Mouse (Mus musculus) embryonic facial prominence, embryonic 11.5 days (tissue): Measurements from ENCODE around the gene Wfdc6a. TPM values are rescaled to one million over a fixed set of nuclear protein-coding genes. Genes with fewer than 3 reads are reported as not detected.
A peak's percentile ranks its signal among the peaks of the same experiment; 100 is the strongest.

Experiments used
- ATAC-seq: fragments of 200-750 bp; cut with Nextera tagmentation; replicated peaks from 2 replicates; pipeline ENCODE4 v1.8.0; 2017; ENCODE audit warnings: low read depth; ENCODE audit not compliant: insufficient number of reproducible peaks, low FRiP score, low TSS enrichment
- DNase-seq: peaks from one replicate; pipeline ENCODE4 v3.0.0-alpha.2; 2015; ENCODE audit warnings: low spot score
- H3K27ac ChIP-seq: fragments of 300-500 bp; sonication (generic); replicated peaks from 2 replicates; pipeline ENCODE4 v1.5.1; 2014; ENCODE audit warnings: mild to moderate bottlenecking, low read depth, low read length, control low read depth
- H3K27me3 ChIP-seq: fragments of 300-500 bp; sonication (generic); 2 replicates; pipeline ENCODE4 v1.6.1; 2014; ENCODE audit warnings: mild to moderate bottlenecking, low read length, moderate library complexity, mixed read lengths; ENCODE audit not compliant: control insufficient read depth, insufficient read depth
- H3K36me3 ChIP-seq: fragments of 300-500 bp; sonication (generic); replicated peaks from 2 replicates; pipeline ENCODE4 v1.6.1; 2014; ENCODE audit warnings: low read depth, mild to moderate bottlenecking, low read length, moderate library complexity, mixed read lengths; ENCODE audit not compliant: control insufficient read depth, insufficient read depth
- H3K4me1 ChIP-seq: fragments of 300-500 bp; sonication (generic); 2 replicates; pipeline ENCODE4 v1.6.1; 2014; ENCODE audit warnings: low read length, mixed read lengths; ENCODE audit not compliant: control insufficient read depth, insufficient read depth
- H3K4me2 ChIP-seq: fragments of 300-500 bp; sonication (generic); 2 replicates; pipeline ENCODE4 v1.6.1; 2014; ENCODE audit warnings: low read depth, mild to moderate bottlenecking, control low read depth, low read length, moderate library complexity
- H3K4me3 ChIP-seq: fragments of 300-500 bp; sonication (generic); 2 replicates; pipeline ENCODE4 v1.5.1; 2014; ENCODE audit warnings: low read depth, low read length, control low read depth
- H3K9ac ChIP-seq: fragments of 300-500 bp; sonication (generic); replicated peaks from 2 replicates; pipeline ENCODE4 v1.6.1; 2014; ENCODE audit warnings: mild to moderate bottlenecking, control low read depth, low read length
- H3K9me3 ChIP-seq: fragments of 300-500 bp; sonication (generic); replicated peaks from 2 replicates; pipeline ENCODE4 v1.6.1; 2016; ENCODE audit warnings: mild to moderate bottlenecking, low read length, inconsistent platforms, mixed read lengths; ENCODE audit not compliant: control insufficient read depth
- WGBS: fragments of 180-500 bp; shearing (Covaris S2); extraction: QIAGEN DNeasy Blood & Tissue Kit; methylation state at CpG from one replicate; pipeline ENCODE4 v1.1.7; 2014; 5-methylcytosine and 5-hydroxymethylcytosine counted together
- polyA plus RNA-seq: library from polyadenylated mRNA; unstranded; fragments of >200 nt; fragmentation: Nextera tagmentation; extraction: Ambion mirVana; gene quantifications from 2 replicates; pipeline ENCODE4 v1.2.1, GENCODE M21; 2014

Gene Wfdc6a
- polyA plus RNA-seq, 1 experiment from 2014 or later = not detected

GRCm38 (mm10) chr2:164562391-164563188, 22.7 kb downstream of the Wfdc6a start, which contains the start of gene Wfdc2:
Wfdc2 (plus strand) TSS chr2:164562413.
- H3K9me3 ChIP-seq = no peaks in the 10 kb centered on the region
- peaks cover 4% of the 10 kb centered on the region; the same call in 1 of the 2 replicates for H3K4me1 ChIP-seq
- 0 out of 2 replicates have a peak within 1 kb of the TSS, but pooled peaks have one; percentile 20 for H3K27ac ChIP-seq
- ATAC-seq = no peak
- peak within 1 kb of the TSS; percentile 74 for H3K4me2 ChIP-seq
- peak; percentile 58 for DNase-seq
- no peaks in the 10 kb centered on the region for H3K27me3 ChIP-seq
- 2% methylated on average over 24 of the region's 24 CpGs for WGBS
- peak within 1 kb of the TSS; percentile 31 for H3K4me3 ChIP-seq
- peak within 1 kb of the TSS; percentile 70 for H3K9ac ChIP-seq
- no peaks in the 10 kb centered on the region for H3K36me3 ChIP-seq

GRCm38 (mm10) chr2:164560106-164560505, 25.1 kb downstream of the Wfdc6a start:
- WGBS = 88% methylated on average over 8 of the region's 8 CpGs
- Histone ChIP-seq H3K27ac (no peak overlapping the region), H3K4me2 (no peak overlapping the region), H3K9me3 (no peaks in the 10 kb centered on the region), H3K4me1 (peaks cover 4% of the 10 kb centered on the region; the same call in 1 of the 2 replicates), H3K27me3 (no peaks in the 10 kb centered on the region), H3K4me3 (no peak overlapping the region), H3K36me3 (no peaks in the 10 kb centered on the region), H3K9ac (no peak overlapping the region)
- ATAC-seq (no peak), DNase-seq (no peak)

- Histone ChIP-seq H3K4me1 (peaks cover 4% of the 10 kb centered on the region; the same call in 1 of the 2 replicates), H3K9ac (no peak overlapping the region), H3K36me3 (no peaks in the 10 kb centered on the region), H3K27ac (no peak overlapping the region), H3K27me3 (no peaks in the 10 kb centered on the region), H3K4me2 (no peak overlapping the region), H3K9me3 (no peaks in the 10 kb centered on the region), H3K4me3 (no peak overlapping the region)
- 39% methylated on average over 16 of the region's 16 CpGs for WGBS
- DNase-seq (no peak), ATAC-seq (no peak)
These were observed 26.1 kb downstream of the Wfdc6a start for GRCm38 (mm10) chr2:164558991-164559645.

GRCm38 (mm10) chr2:164558426-164558825, 26.8 kb downstream of the Wfdc6a start:
- DNase-seq = no peak
- no peak overlapping the region for H3K4me2 ChIP-seq
- WGBS = 79% methylated on average over 8 of the region's 8 CpGs
- peaks cover 4% of the 10 kb centered on the region; the same call in 1 of the 2 replicates for H3K4me1 ChIP-seq
- no peak overlapping the region for H3K4me3 ChIP-seq
- H3K9ac ChIP-seq = no peak overlapping the region
- H3K9me3 ChIP-seq = no peaks in the 10 kb centered on the region
- no peaks in the 10 kb centered on the region for H3K36me3 ChIP-seq
- ATAC-seq = no peak
- H3K27me3 ChIP-seq = no peaks in the 10 kb centered on the region
- no peak overlapping the region for H3K27ac ChIP-seq

GRCm38 (mm10) chr2:164551502-164551901, 33.7 kb downstream of the Wfdc6a start:
- no peak overlapping the region for H3K4me3 ChIP-seq
- WGBS = 85% methylated on average over 9 of the region's 9 CpGs
- H3K4me1 ChIP-seq = peaks cover 2% of the 10 kb centered on the region; the same call in 1 of the 2 replicates
- H3K27me3 ChIP-seq = no peaks in the 10 kb centered on the region
- no peaks in the 10 kb centered on the region for H3K36me3 ChIP-seq
- ATAC-seq (no peak), DNase-seq (no peak)
- no peak overlapping the region for H3K9ac ChIP-seq
- H3K9me3 ChIP-seq = no peaks in the 10 kb centered on the region
- no peak overlapping the region for H3K4me2 ChIP-seq
- no peak overlapping the region for H3K27ac ChIP-seq

GRCm38 (mm10) chr2:164550895-164551269, 34.4 kb downstream of the Wfdc6a start:
- Histone ChIP-seq H3K36me3 (no peaks in the 10 kb centered on the region), H3K4me1 (peaks cover 2% of the 10 kb centered on the region; the same call in 1 of the 2 replicates), H3K27me3 (no peaks in the 10 kb centered on the region), H3K4me3 (no peak overlapping the region), H3K4me2 (no peak overlapping the region), H3K27ac (no peak overlapping the region), H3K9me3 (no peaks in the 10 kb centered on the region), H3K9ac (no peak overlapping the region; the same call in 1 of the 2 replicates)
- ATAC-seq (no peak), DNase-seq (no peak)
- WGBS = 62% methylated on average over 2 of the region's 2 CpGs

- DNase-seq = no peak
- H3K4me2 ChIP-seq = peak overlapping the region; percentile 19; the same call in 1 of the 2 replicates
These were observed 35.0 kb downstream of the Wfdc6a start for GRCm38 (mm10) chr2:164549963-164550894.

More at GRCm38 (mm10) chr2:164549963-164550894, 35.0 kb downstream of the Wfdc6a start:
- H3K27me3 ChIP-seq = no peaks in the 10 kb centered on the region
- no peak overlapping the region for H3K27ac ChIP-seq
- peak overlapping the region; percentile 22 for H3K9ac ChIP-seq
- H3K4me3 ChIP-seq = no peak overlapping the region
- 17% methylated on average over 10 of the region's 10 CpGs for WGBS
- H3K9me3 ChIP-seq = no peaks in the 10 kb centered on the region
- peaks cover 2% of the 10 kb centered on the region; the same call in 1 of the 2 replicates for H3K4me1 ChIP-seq
- ATAC-seq = no peak
- no peaks in the 10 kb centered on the region for H3K36me3 ChIP-seq
